Mouse (Mus musculus) R1 (cell line): Measurements from ENCODE around the gene Scnn1b.

ENCODE experiments used
- DNase-seq: peaks from one replicate; pipeline ENCODE4 v3.0.0-alpha.2; 2018; ENCODE audit warnings: low read depth, low spot score

Scnn1b gene

GRCm38 (mm10) chr7:121864858-121865585 is at the start of gene Scnn1b:
Scnn1b (plus strand) TSS chr7:121865038.
- peak; percentile 16 for DNase-seq

GRCm38 (mm10) chr7:121821632-121822031 is 43.2 kb upstream of the Scnn1b start:
- no peak for DNase-seq

GRCm38 (mm10) chr7:121828481-121828880 is 36.4 kb upstream of the Scnn1b start:
- no peak for DNase-seq

- DNase-seq, result peak; percentile 46
Observed at GRCm38 (mm10) chr7:121835392-121835791, 29.4 kb upstream of the Scnn1b start.

- DNase-seq, result no peak
Observed at GRCm38 (mm10) chr7:121836827-121837226, 28.0 kb upstream of the Scnn1b start.

GRCm38 (mm10) chr7:121840810-121841209 is 24.0 kb upstream of the Scnn1b start:
- DNase-seq, result no peak

- no peak for DNase-seq
Observed at GRCm38 (mm10) chr7:121842234-121842633, 22.6 kb upstream of the Scnn1b start.

GRCm38 (mm10) chr7:121845964-121846363 is 18.9 kb upstream of the Scnn1b start:
- no peak for DNase-seq

- no peak for DNase-seq
Observed at GRCm38 (mm10) chr7:121848537-121849168, 16.2 kb upstream of the Scnn1b start.

- no peak for DNase-seq
Observed at GRCm38 (mm10) chr7:121857177-121857884, 7.5 kb upstream of the Scnn1b start.

GRCm38 (mm10) chr7:121858939-121859338 is 5.9 kb upstream of the Scnn1b start:
- DNase-seq, result peak; percentile 52

GRCm38 (mm10) chr7:121871631-121872030 is 6.8 kb downstream of the Scnn1b start:
- no peak for DNase-seq

- no peak for DNase-seq
Observed at GRCm38 (mm10) chr7:121873998-121874397, 9.2 kb downstream of the Scnn1b start.

GRCm38 (mm10) chr7:121874784-121875183 is 9.9 kb downstream of the Scnn1b start:
- no peak for DNase-seq

- DNase-seq, result no peak
Observed at GRCm38 (mm10) chr7:121880246-121880645, 15.4 kb downstream of the Scnn1b start.

GRCm38 (mm10) chr7:121890636-121891360 is 26.0 kb downstream of the Scnn1b start:
- no peak for DNase-seq

- DNase-seq, result no peak
Observed at GRCm38 (mm10) chr7:121896689-121897088, 31.9 kb downstream of the Scnn1b start.

GRCm38 (mm10) chr7:121899311-121899710 is 34.5 kb downstream of the Scnn1b start:
- DNase-seq, result peak; percentile 30

- DNase-seq, result no peak
Observed at GRCm38 (mm10) chr7:121899940-121900339, 35.1 kb downstream of the Scnn1b start.

- DNase-seq, result no peak
Observed at GRCm38 (mm10) chr7:121902757-121903411, 38.0 kb downstream of the Scnn1b start.

- no peak for DNase-seq
Observed at GRCm38 (mm10) chr7:121906879-121907278, 42.0 kb downstream of the Scnn1b start.
